Mouse (Mus musculus) ES-Bruce4 (cell line): ENCODE data around the gene Nrbp1. TPM values are rescaled to one million over a fixed set of nuclear protein-coding genes. Genes with fewer than 3 reads are reported as not detected.
A peak's percentile ranks its signal among the peaks of the same experiment; 100 is the strongest.

Experiments used
- H3K27ac ChIP-seq: 2 replicates; pipeline ENCODE4 v1.5.1; 2012; ENCODE audit warnings: low read length, inconsistent platforms; ENCODE audit not compliant: insufficient read depth
- H3K27me3 ChIP-seq: 2 replicates; pipeline ENCODE4 v1.6.1; 2012; ENCODE audit warnings: mild to moderate bottlenecking, low read length, inconsistent platforms; ENCODE audit not compliant: control insufficient read depth, poor library complexity, insufficient read depth, severe bottlenecking
- H3K36me3 ChIP-seq: 2 replicates; pipeline ENCODE4 v1.6.1; 2012; ENCODE audit warnings: inconsistent platforms, mild to moderate bottlenecking, low read length, moderate library complexity; ENCODE audit not compliant: control insufficient read depth, poor library complexity, insufficient read depth, severe bottlenecking
- H3K4me1 ChIP-seq: one replicate; pipeline ENCODE4 v1.8.1; 2011; ENCODE audit warnings: low read length; ENCODE audit not compliant: control insufficient read depth, insufficient read depth
- H3K4me3 ChIP-seq: 2 replicates; pipeline ENCODE4 v1.5.1; 2011; ENCODE audit warnings: low read depth, mild to moderate bottlenecking, low read length
- H3K9ac ChIP-seq: 2 replicates; pipeline ENCODE4 v1.6.1; 2012; ENCODE audit warnings: low read depth, mild to moderate bottlenecking, inconsistent platforms; ENCODE audit not compliant: poor library complexity, severe bottlenecking
- H3K9me3 ChIP-seq: replicated peaks from 2 replicates; pipeline ENCODE4 v1.6.1; 2012; ENCODE audit warnings: mild to moderate bottlenecking, low read length, inconsistent platforms; ENCODE audit not compliant: control insufficient read depth, poor library complexity, insufficient read depth, severe bottlenecking
- CTCF ChIP-seq: IDR thresholded peaks from one replicate; pipeline ENCODE4 v1.8.1; 2011; ENCODE audit warnings: low read depth, low read length
- EP300 ChIP-seq: IDR thresholded peaks from 2 replicates; pipeline ENCODE4 v1.6.1; 2011; ENCODE audit warnings: low read depth, low read length; ENCODE audit not compliant: insufficient read depth
- POLR2A ChIP-seq: IDR thresholded peaks from one replicate; pipeline ENCODE4 v1.8.1; 2011; ENCODE audit warnings: low read length; ENCODE audit not compliant: insufficient read depth
- polyA plus RNA-seq: library from polyadenylated mRNA; stranded (reverse); fragments of >200 nt; gene quantifications from 2 replicates; pipeline ENCODE4 v1.2.4, GENCODE M21; 2011; ENCODE audit warnings: low read depth; ENCODE audit not compliant: missing spikeins, insufficient read depth, insufficient read length

The Nrbp1 gene
- polyA plus RNA-seq, 1 experiment: 68.6 TPM

DNA sequence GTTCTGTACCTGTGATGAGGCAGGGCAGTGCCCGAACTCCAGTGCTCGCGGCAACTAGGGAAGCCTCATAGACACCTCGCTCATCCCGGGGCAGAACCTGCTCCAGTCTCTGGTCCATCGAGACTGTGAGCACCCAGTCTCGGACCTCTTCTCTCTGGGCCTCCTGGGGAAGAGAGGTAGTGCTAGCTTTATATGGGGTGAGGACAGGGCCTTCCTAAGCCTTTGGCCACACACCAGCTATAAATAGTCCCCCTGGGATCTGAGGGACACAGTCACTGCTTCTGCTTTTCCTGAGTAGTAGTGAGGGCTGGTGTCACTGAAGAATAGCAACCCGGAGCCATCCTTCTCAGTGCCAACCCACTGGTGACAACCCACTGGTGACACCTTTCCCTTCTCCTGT lies 13.1 kb downstream of the Nrbp1 start:
- H3K9ac ChIP-seq: no peak overlapping the region
- peaks cover 2% of the 10 kb centered on the region for H3K4me1 ChIP-seq
- no peaks in the 10 kb centered on the region for H3K27me3 ChIP-seq
- H3K9me3 ChIP-seq: no peaks in the 10 kb centered on the region
- TF ChIP-seq EP300 (no peak), CTCF (no peak), POLR2A (no peak)
- no peak overlapping the region for H3K27ac ChIP-seq
- peaks cover 8% of the 10 kb centered on the region; the same call in 1 of the 2 replicates for H3K36me3 ChIP-seq
- no peak overlapping the region for H3K4me3 ChIP-seq

- no peak overlapping the region for H3K4me3 ChIP-seq
- no peaks in the 10 kb centered on the region for H3K27me3 ChIP-seq
- peaks cover 2% of the 10 kb centered on the region for H3K4me1 ChIP-seq
- TF ChIP-seq POLR2A (no peak), EP300 (no peak), CTCF (no peak)
- peaks cover 8% of the 10 kb centered on the region; the same call in 1 of the 2 replicates for H3K36me3 ChIP-seq
- H3K9me3 ChIP-seq: no peaks in the 10 kb centered on the region
- no peak overlapping the region for H3K9ac ChIP-seq
- peak overlapping the region; percentile 32; the same call in 1 of the 2 replicates for H3K27ac ChIP-seq
Observed at GRCm38 (mm10) chr5:31254452-31254851, 13.8 kb downstream of the Nrbp1 start.

- H3K4me1 ChIP-seq: peaks cover 2% of the 10 kb centered on the region
- peak overlapping the region; percentile 24; the same call in 1 of the 2 replicates for H3K27ac ChIP-seq
- no peaks in the 10 kb centered on the region for H3K27me3 ChIP-seq
- H3K9me3 ChIP-seq: no peaks in the 10 kb centered on the region
- H3K36me3 ChIP-seq: peaks cover 7% of the 10 kb centered on the region; the same call in 1 of the 2 replicates
- H3K9ac ChIP-seq: no peak overlapping the region
- no peak overlapping the region for H3K4me3 ChIP-seq
- no peak for TF ChIP-seq CTCF
- no peak for TF ChIP-seq EP300
- no peak for TF ChIP-seq POLR2A
Observed at GRCm38 (mm10) chr5:31254901-31255300, 14.2 kb downstream of the Nrbp1 start.

DNA sequence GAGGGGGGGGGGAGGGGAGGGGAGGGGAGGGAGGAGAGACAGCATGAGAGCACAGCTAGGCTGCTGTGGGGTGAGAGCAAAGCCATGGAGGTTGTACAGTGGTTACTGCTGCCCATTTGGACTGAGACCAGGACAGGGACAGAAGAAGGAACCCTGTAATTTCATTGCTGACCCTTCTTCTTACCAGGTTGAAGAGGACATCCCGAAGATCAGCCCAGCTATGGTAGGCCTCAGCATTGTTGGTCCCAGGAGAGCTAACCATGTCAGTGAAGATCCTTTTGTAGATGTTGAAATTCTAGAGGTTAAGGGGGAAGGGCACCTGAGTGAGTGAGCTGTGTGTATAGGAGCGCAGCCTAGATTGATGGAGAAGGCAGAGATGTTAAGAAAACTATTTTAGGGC lies 14.7 kb downstream of the Nrbp1 start:
- no peak overlapping the region for H3K9ac ChIP-seq
- H3K36me3 ChIP-seq: peaks cover 4% of the 10 kb centered on the region; the same call in 1 of the 2 replicates
- H3K9me3 ChIP-seq: no peaks in the 10 kb centered on the region
- no peak overlapping the region for H3K27ac ChIP-seq
- H3K4me3 ChIP-seq: no peak overlapping the region
- no peaks in the 10 kb centered on the region for H3K27me3 ChIP-seq
- TF ChIP-seq CTCF (no peak), EP300 (no peak), POLR2A (no peak)
- peaks cover 2% of the 10 kb centered on the region for H3K4me1 ChIP-seq

GRCm38 (mm10) chr5:31255971-31256370 lies 15.3 kb downstream of the Nrbp1 start:
- no peak overlapping the region for H3K27ac ChIP-seq
- no peaks in the 10 kb centered on the region for H3K9me3 ChIP-seq
- H3K4me1 ChIP-seq: peaks cover 2% of the 10 kb centered on the region
- H3K4me3 ChIP-seq: no peak overlapping the region
- no peak for TF ChIP-seq POLR2A
- no peak for TF ChIP-seq EP300
- TF ChIP-seq CTCF: no peak
- peaks cover 4% of the 10 kb centered on the region; the same call in 1 of the 2 replicates for H3K36me3 ChIP-seq
- no peaks in the 10 kb centered on the region for H3K27me3 ChIP-seq
- no peak overlapping the region for H3K9ac ChIP-seq

- Histone ChIP-seq H3K9me3 (no peaks in the 10 kb centered on the region), H3K36me3 (peaks cover 4% of the 10 kb centered on the region; the same call in 1 of the 2 replicates), H3K27ac (no peak overlapping the region), H3K9ac (no peak overlapping the region), H3K4me1 (peaks cover 2% of the 10 kb centered on the region), H3K27me3 (no peaks in the 10 kb centered on the region), H3K4me3 (no peak overlapping the region)
- TF ChIP-seq CTCF (no peak), POLR2A (no peak), EP300 (no peak)
Observed at GRCm38 (mm10) chr5:31257616-31258015, 17.0 kb downstream of the Nrbp1 start.
